Mouse (Mus musculus) small intestine, adult 2 months (tissue): ENCODE measurements around the gene Mroh8.
"Not testable (repeated sequence)": the region's sequence is repeated elsewhere in the genome, so short reads cannot be mapped to it uniquely, and the experiment has no call there.

Source experiments
- CTCF ChIP-seq: fragments of 200-500 bp; IDR thresholded peaks from 2 replicates; pipeline ENCODE4 v1.5.1; 2012; ENCODE audit warnings: low read depth, mild to moderate bottlenecking, control low read depth, inconsistent platforms, low read length, moderate library complexity, mixed read lengths; ENCODE audit not compliant: insufficient replicate concordance, insufficient read length; ENCODE audit errors: extremely low read depth
- POLR2A ChIP-seq: fragments of 200-500 bp; IDR thresholded peaks from 2 replicates; pipeline ENCODE4 v1.6.1; 2012; ENCODE audit warnings: low read depth, mild to moderate bottlenecking, control low read depth, inconsistent platforms, low read length, moderate library complexity

DNA sequence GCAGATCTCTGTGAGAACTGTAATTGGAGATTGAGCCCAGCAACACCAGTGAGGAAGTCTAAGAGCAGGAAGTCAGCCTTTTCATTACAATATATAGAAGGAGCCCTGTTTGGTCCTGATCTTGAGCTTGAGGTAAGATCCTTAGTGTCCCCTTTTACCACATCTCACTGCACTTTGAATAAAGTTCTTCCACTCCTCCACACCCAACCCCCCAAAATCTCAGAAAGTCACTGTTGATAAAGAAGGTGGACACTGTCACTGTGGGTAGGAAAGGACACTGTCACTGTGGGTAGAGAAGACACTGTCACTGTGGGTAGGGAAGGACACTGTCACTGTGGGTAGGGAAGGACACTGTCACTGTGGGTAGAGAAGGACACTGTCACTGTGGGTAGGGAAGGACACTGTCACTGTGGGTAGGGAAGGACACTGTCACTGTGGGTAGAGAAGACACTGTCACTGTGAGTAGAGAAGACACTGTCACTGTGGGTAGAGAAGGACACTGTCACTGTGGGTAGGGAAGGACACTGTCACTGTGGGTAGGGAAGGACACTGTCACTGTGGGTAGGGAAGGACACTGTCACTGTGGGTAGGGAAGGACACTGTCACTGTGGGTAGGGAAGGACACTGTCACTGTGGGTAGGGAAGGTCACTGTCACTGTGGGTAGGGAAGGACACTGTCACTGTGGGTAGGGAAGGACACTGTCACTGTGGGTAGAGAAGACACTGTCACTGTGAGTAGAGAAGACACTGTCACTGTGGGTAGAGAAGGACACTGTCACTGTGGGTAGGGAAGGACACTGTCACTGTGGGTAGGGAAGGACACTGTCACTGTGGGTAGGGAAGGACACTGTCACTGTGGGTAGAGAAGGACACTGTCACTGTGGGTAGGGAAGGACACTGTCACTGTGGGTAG, 113.8 kb downstream of the Mroh8 start:
- not testable (repeated sequence) for TF ChIP-seq POLR2A, CTCF
